Mouse (Mus musculus): ENCODE measurements around the gene Gga3.

The Gga3 gene

GRCm38 (mm10) chr11:115630532-115631504, 27.0 kb upstream of the Gga3 start:
- no peak for ATAC-seq (ENCODE audit: low TSS enrichment)

GRCm38 (mm10) chr11:115629734-115630531, 26.1 kb upstream of the Gga3 start:
- ATAC-seq (ENCODE audit: low TSS enrichment) = no peak

DNA sequence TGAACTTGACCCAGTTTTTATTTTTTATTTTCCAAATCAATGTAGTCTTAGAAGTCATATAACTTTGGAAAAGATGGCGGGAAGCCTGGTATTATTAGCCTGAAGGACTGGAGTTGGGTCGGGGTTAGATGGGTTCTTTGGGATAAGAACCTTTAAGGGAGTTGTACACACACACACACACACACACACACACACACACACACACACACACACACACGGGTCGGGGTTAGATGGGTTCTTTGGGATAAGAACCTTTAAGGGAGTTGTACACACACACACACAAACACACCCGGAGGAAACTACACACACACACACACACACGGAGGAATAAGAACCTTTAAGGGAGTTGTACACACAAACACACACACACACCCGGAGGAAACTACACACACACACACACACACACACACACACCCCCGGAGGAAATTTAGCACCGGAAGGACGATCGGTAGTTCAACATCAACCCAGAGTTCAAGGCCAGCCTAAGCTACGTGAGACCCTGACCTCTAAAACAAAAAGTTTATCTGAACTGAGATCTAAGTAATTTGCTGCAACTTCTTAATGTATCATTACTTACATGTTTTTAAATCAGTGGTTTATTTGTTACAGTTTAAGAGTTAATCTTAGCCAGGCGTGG, 24.7 kb upstream of the Gga3 start:
- ATAC-seq (ENCODE audit: low TSS enrichment) = no peak

GRCm38 (mm10) chr11:115627705-115628464, 24.0 kb upstream of the Gga3 start, which contains the start of gene Slc25a19:
Gene Slc25a19, minus strand, starts transcription at chr11:115628295.
- ATAC-seq (ENCODE audit: low TSS enrichment) = peak; percentile 98

- no peak for ATAC-seq (ENCODE audit: low TSS enrichment)
These were observed 23.2 kb upstream of the Gga3 start for GRCm38 (mm10) chr11:115626824-115627616.

- ATAC-seq (ENCODE audit: low TSS enrichment) = no peak
These were observed 22.0 kb upstream of the Gga3 start for GRCm38 (mm10) chr11:115625877-115626276.

- no peak for ATAC-seq (ENCODE audit: low TSS enrichment)
These were observed 19.7 kb upstream of the Gga3 start for GRCm38 (mm10) chr11:115623487-115624070.

GRCm38 (mm10) chr11:115619949-115620348, 16.1 kb upstream of the Gga3 start:
- ATAC-seq (ENCODE audit: low TSS enrichment) = no peak

GRCm38 (mm10) chr11:115618732-115619516, 15.1 kb upstream of the Gga3 start:
- no peak for ATAC-seq (ENCODE audit: low TSS enrichment)

DNA sequence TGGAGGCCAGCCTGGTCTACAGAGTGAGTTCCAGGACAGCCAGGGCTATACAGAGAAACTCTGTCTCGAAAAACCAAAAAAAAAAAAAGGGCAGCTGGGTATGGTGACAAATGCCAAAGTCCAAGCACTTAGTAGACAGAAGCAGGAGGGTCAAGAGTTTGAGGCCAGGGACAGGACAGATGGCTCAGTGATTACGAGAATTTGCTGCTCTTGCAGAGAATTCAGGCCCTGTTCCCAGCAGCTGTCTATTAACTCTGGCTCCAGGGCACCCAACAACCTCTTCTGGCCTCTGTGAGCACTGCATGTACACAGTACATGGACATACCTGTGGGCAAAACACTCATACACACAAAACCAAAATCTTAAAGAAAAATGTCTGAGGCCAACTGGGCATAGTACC, 14.2 kb upstream of the Gga3 start:
- ATAC-seq (ENCODE audit: low TSS enrichment) = no peak

GRCm38 (mm10) chr11:115616893-115617292, 13.0 kb upstream of the Gga3 start:
- no peak for ATAC-seq (ENCODE audit: low TSS enrichment)

- no peak for ATAC-seq (ENCODE audit: low TSS enrichment)
These were observed 12.5 kb upstream of the Gga3 start for GRCm38 (mm10) chr11:115616371-115616770.

- no peak for ATAC-seq (ENCODE audit: low TSS enrichment)
These were observed 12.0 kb upstream of the Gga3 start for GRCm38 (mm10) chr11:115615875-115616274.

DNA sequence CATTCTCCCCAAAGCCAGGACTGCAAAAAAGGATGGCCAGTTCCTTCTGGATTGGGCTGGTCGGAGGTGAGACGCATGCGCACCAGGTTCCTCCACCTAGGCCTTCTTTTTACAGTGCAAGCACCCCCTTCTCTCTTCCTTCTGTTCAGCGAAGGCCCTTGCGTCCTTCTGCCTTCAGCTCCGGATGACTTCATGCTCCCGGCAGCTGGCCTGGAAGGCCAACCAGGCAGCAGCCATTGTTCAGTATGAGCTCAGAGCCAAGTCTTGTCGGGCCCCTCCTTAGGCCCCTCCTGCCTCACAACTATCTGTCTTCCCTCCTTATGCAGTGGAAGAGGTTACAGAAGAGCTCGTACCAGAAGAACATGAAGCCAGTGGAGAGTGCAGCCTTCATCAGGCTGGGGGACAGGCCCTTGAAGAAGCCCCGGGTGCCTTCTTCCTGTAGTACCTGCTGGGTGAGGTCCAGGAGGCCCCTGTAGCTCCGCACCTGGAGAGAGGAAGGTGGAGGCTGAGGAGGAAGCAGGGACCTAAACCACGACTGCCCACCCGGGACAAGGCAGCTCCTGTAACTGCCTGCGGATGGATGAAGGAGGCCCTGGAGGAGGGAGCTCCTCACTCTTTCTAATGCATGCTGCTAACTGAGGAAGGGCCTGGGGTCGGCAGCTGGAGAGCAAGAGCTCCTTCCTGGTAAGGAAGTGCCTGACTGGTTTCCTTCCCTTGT, 11.4 kb upstream of the Gga3 start:
- no peak for ATAC-seq (ENCODE audit: low TSS enrichment)

GRCm38 (mm10) chr11:115614346-115615107, 10.7 kb upstream of the Gga3 start:
- no peak for ATAC-seq (ENCODE audit: low TSS enrichment)

DNA sequence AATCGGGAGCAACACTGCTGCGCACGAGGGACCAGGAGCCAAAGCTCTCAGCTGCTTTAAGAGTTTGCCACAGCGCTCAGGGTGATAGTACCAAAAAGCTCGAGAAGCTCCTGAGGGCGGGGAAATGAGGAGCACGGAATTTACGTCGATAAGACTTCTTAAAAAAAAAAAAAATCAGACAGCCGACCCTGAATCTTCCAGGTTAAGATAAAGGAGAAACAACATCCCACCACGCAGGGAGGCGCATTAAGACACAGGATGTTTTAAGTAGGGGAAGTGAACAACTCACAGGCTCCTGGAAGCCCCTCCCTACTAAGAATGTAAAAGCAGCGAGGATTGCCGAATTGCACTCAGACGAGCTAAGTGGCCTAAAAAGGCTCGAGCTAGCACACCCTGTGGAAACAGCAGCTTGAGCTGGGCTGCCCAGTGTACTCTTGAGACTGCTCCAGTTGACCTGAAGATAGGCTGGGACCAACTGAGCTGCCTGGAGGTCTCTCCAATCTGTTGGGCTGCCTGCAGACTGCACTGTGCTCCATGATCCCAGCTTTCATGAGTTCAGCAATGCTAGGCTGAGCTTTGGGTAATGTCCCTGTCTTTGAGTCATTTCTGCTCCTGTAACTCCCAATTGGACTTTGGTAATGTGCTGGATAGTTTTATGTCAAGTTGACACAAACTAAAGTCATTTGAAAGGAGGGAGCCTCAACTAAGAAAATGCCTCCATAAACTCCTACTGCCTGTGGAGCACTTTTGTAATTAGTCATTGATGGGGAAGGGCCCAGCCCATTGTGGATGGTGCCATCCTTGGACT, 9.5 kb upstream of the Gga3 start:
- ATAC-seq (ENCODE audit: low TSS enrichment) = no peak
